Mouse (Mus musculus) left cerebral cortex, adult 2 months (tissue): ENCODE results near the gene Cog4. TPM values are rescaled to one million over a fixed set of nuclear protein-coding genes. Genes with fewer than 3 reads are reported as not detected.
"Not testable (repeated sequence)": the region's sequence is repeated elsewhere in the genome, so short reads cannot be mapped to it uniquely, and the experiment has no call there.

Experiments used
- DNase-seq, 2 experiments: peaks; one replicate each; pipeline ENCODE4 v3.0.0; 2021 to 2022; ENCODE audit warnings: low spot score in 2 of 2, mixed read lengths in 1 of 2; ENCODE audit errors: extremely low spot score in 1 of 2
- H3K27ac ChIP-seq: fragments of 200-600 bp; 2 replicates; pipeline ENCODE4 v1.8.1; 2022
- H3K4me3 ChIP-seq: fragments of 200-600 bp; 2 replicates; pipeline ENCODE4 v1.8.1; 2022
- CTCF ChIP-seq: fragments of 200-600 bp; IDR thresholded peaks from 2 replicates; pipeline ENCODE4 v1.8.1; 2022; ENCODE audit warnings: antibody characterized with exemption, mild to moderate bottlenecking, moderate library complexity
- intact Hi-C: fragments of 180-260 bp; cut with DNase I; formaldehyde crosslinking; loops from one replicate; pipeline ENCODE4 v1.15.1; 2025
- total RNA-seq, 2 experiments: library from RNA; stranded (reverse); gene quantifications; 2 replicates each; pipeline ENCODE4 v1.2.3; 2021

Gene Cog4
- total RNA-seq, 2 experiments from 2014 or later: 49.0 to 59.1 TPM

- H3K4me3 ChIP-seq: peak within 1 kb of the TSS; percentile 96
- H3K27ac ChIP-seq: peak within 1 kb of the TSS; percentile 97
- no peak for TF ChIP-seq CTCF
- intact Hi-C loops: loop anchor here (5.0 kb wide), 1 partner anchor 48 kb away; no protein-coding TSS in a partner anchor
- peak; percentile 86 to 88 for DNase-seq
These were observed 73.1 kb downstream of the Cog4 start, which contains the start of gene St3gal2 for GRCm38 (mm10) chr8:110919341-110920031. St3gal2 (plus strand) TSS chr8:110919922.

- Histone ChIP-seq H3K27ac (peak overlapping the region; percentile 97), H3K4me3 (peak overlapping the region; percentile 96)
- peak in 1 of 2 experiments; percentile 70 for DNase-seq
- intact Hi-C loops: loop anchor here (5.0 kb wide), 1 partner anchor 47 kb away; no protein-coding TSS in a partner anchor
- no peak; the same call in 1 of the 2 replicates for TF ChIP-seq CTCF
These were observed 73.8 kb downstream of the Cog4 start for GRCm38 (mm10) chr8:110920032-110920772.

GRCm38 (mm10) chr8:110920773-110921277 is 74.4 kb downstream of the Cog4 start:
- no peak for DNase-seq
- intact Hi-C loops: loop anchor here (5.0 kb wide), 1 partner anchor 46 kb away; no protein-coding TSS in a partner anchor
- no peak for TF ChIP-seq CTCF
- Histone ChIP-seq H3K4me3 (peak overlapping the region; percentile 96), H3K27ac (peak overlapping the region; percentile 97)

- no peak for TF ChIP-seq CTCF
- no peak overlapping the region; the same call in 1 of the 2 replicates for H3K27ac ChIP-seq
- no peak for DNase-seq
- peak overlapping the region; percentile 96 for H3K4me3 ChIP-seq
- intact Hi-C loops: loop anchor here (5.0 kb wide), 1 partner anchor 46 kb away; no protein-coding TSS in a partner anchor
These were observed 75.3 kb downstream of the Cog4 start for GRCm38 (mm10) chr8:110921492-110922230.

- Histone ChIP-seq H3K4me3 (no peak overlapping the region), H3K27ac (no peak overlapping the region)
- intact Hi-C loops: no loop called here
- no peak for DNase-seq
- no peak for TF ChIP-seq CTCF
These were observed 79.3 kb downstream of the Cog4 start for GRCm38 (mm10) chr8:110925691-110926140.

- TF ChIP-seq CTCF: no peak
- DNase-seq: no peak
- intact Hi-C loops: no loop called here
- Histone ChIP-seq H3K4me3 (no peak overlapping the region), H3K27ac (0 out of 2 replicates have a peak overlapping the region, but pooled peaks have one; percentile 15)
These were observed 80.3 kb downstream of the Cog4 start for GRCm38 (mm10) chr8:110926690-110927089.

GRCm38 (mm10) chr8:110928435-110928834 is 82.0 kb downstream of the Cog4 start:
- Histone ChIP-seq H3K27ac (no peak overlapping the region), H3K4me3 (no peak overlapping the region)
- intact Hi-C loops: no loop called here
- no peak for TF ChIP-seq CTCF
- no peak for DNase-seq

- intact Hi-C loops: no loop called here
- no peak for DNase-seq
- no peak for TF ChIP-seq CTCF
- H3K27ac ChIP-seq: no peak overlapping the region
- H3K4me3 ChIP-seq: no peak overlapping the region
These were observed 82.7 kb downstream of the Cog4 start for GRCm38 (mm10) chr8:110929066-110929465.

GRCm38 (mm10) chr8:110929672-110930071 is 83.3 kb downstream of the Cog4 start:
- DNase-seq, intact Hi-C loops, H3K4me3 ChIP-seq, H3K27ac ChIP-seq: not testable (repeated sequence)

- intact Hi-C loops: no loop called here
- no peak for TF ChIP-seq CTCF
- Histone ChIP-seq H3K27ac (no peak overlapping the region; the same call in 1 of the 2 replicates), H3K4me3 (no peak overlapping the region)
- DNase-seq: peak in 1 of 2 experiments; percentile 24
These were observed 85.0 kb downstream of the Cog4 start for GRCm38 (mm10) chr8:110931176-110931939.

Other genes starting within 250 kb of the Cog4 start
- 10 to 100 TPM; 25.4 to 26.1 TPM for gene Vac14, start 228.0 kb upstream of the Cog4 start, total RNA-seq
- gene Mtss1l, start 125.1 kb upstream of the Cog4 start, total RNA-seq: 100 to 1,000 TPM; 207 to 234 TPM
- gene Il34, start 40.7 kb upstream of the Cog4 start, total RNA-seq: 100 to 1,000 TPM; 103 TPM
- gene Sf3b3, start 187 bp downstream of the Cog4 start, total RNA-seq: 10 to 100 TPM; 61.8 to 66.5 TPM
- gene Fuk, start 55.9 kb downstream of the Cog4 start, total RNA-seq: 10 to 100 TPM; 20.7 to 21.0 TPM
- 10 to 100 TPM; 88.4 to 97.4 TPM for gene St3gal2, start 73.3 kb downstream of the Cog4 start, total RNA-seq
- gene Ddx19a, start 151.2 kb downstream of the Cog4 start, total RNA-seq: 10 to 100 TPM; 26.8 to 26.9 TPM
- gene Ddx19b, start 185.2 kb downstream of the Cog4 start, total RNA-seq: 10 to 100 TPM; 21.3 to 22.5 TPM
- 100 to 1,000 TPM in 1 of 2 experiments, 10 to 100 TPM in 1; 90.2 to 103 TPM for gene Aars, start 186.5 kb downstream of the Cog4 start, total RNA-seq
- not detected for gene Exosc6, start 209.7 kb downstream of the Cog4 start, total RNA-seq
- gene Clec18a, start 245.8 kb downstream of the Cog4 start, total RNA-seq: 1 to 10 TPM; 3.7 to 6.4 TPM
- 10 to 100 TPM; 31.2 to 31.9 TPM for gene Pdpr, start 248.0 kb downstream of the Cog4 start, total RNA-seq